Mouse (Mus musculus): ENCODE results near the gene Gmfb. TPM values are rescaled to one million over a fixed set of nuclear protein-coding genes. Genes with fewer than 3 reads are reported as not detected.
"Not testable (repeated sequence)": the region's sequence is repeated elsewhere in the genome, so short reads cannot be mapped to it uniquely, and the experiment has no call there.

Gene Gmfb
- polyA plus RNA-seq, 1 experiment from 2014 or later = 101 TPM

GRCm38 (mm10) chr14:46823996-46824395, 2.0 kb upstream of the Gmfb start:
- H3K9me3 ChIP-seq = no peaks in the 10 kb centered on the region
- 79% methylated on average over 2 of the region's 2 CpGs for WGBS
- DNase-seq (ENCODE audit: low spot score) = no peak
- H3K27ac ChIP-seq (replicated peaks) = no peak overlapping the region
- H3K27me3 ChIP-seq (replicated peaks; ENCODE audit: low read depth, poor library complexity, severe bottlenecking) = peaks cover 18% of the 10 kb centered on the region; the same call in 1 of the 2 replicates
- H3K4me3 ChIP-seq = no peak overlapping the region
- peaks cover 22% of the 10 kb centered on the region for H3K4me1 ChIP-seq
- H3K36me3 ChIP-seq (replicated peaks) = 0 out of 2 replicates have a peak, but pooled peaks cover 5% of the 10 kb centered on the region

DNA sequence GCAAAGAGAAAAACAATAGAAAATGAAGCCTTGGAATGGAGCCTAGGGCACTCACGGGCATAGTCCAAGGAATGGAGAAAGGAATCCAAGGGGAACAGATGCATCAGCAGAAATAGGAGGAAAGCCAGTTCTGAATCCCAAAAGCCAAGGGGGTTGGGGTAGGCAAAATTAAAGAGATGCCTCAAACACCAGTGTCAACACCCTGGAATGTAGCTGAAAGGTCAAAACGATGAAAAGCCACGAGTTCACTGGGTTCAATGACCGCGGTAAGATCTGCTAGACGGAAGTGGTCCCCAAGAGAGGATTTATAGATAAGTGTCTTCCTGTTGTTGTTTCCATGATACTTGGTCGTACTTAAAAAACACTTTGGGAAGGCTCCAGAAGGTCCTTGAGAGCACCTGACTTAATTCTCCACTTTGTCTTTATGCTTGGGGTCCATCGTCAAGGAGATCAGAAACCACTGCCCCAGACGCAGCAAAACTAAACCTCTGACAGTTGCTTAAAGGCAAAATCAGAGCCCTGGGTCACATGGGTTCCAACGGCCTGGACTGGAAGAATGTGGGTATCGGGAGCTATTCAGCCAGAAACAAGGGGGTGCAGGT, 670 bp downstream of the Gmfb start:
- DNase-seq (ENCODE audit: low spot score) = peak; percentile 18
- Histone ChIP-seq H3K27me3 (replicated peaks; ENCODE audit: low read depth, poor library complexity, severe bottlenecking) (peaks cover 18% of the 10 kb centered on the region; the same call in 1 of the 2 replicates), H3K4me1 (peaks cover 22% of the 10 kb centered on the region), H3K36me3 (replicated peaks) (peaks cover 24% of the 10 kb centered on the region), H3K4me3 (peak overlapping the region; percentile 91), H3K9me3 (no peaks in the 10 kb centered on the region), H3K27ac (replicated peaks) (peak overlapping the region; percentile 94)
- 1% methylated on average over 11 of the region's 11 CpGs for WGBS

- Histone ChIP-seq H3K4me1 (peaks cover 22% of the 10 kb centered on the region), H3K27me3 (replicated peaks; ENCODE audit: low read depth, poor library complexity, severe bottlenecking) (peaks cover 18% of the 10 kb centered on the region; the same call in 1 of the 2 replicates), H3K36me3 (replicated peaks) (peaks cover 35% of the 10 kb centered on the region)
- H3K9me3 ChIP-seq; DNase-seq (ENCODE audit: low spot score); H3K4me3 ChIP-seq; H3K27ac ChIP-seq (replicated peaks): not testable (repeated sequence)
- WGBS = 95% methylated on average over 5 of the region's 6 CpGs
Measured at GRCm38 (mm10) chr14:46819961-46820360, 2.1 kb downstream of the Gmfb start.

GRCm38 (mm10) chr14:46818743-46819142, 3.3 kb downstream of the Gmfb start:
- Histone ChIP-seq H3K4me3 (no peak overlapping the region), H3K36me3 (replicated peaks) (peaks cover 45% of the 10 kb centered on the region), H3K4me1 (peaks cover 22% of the 10 kb centered on the region), H3K27me3 (replicated peaks; ENCODE audit: low read depth, poor library complexity, severe bottlenecking) (peaks cover 11% of the 10 kb centered on the region; the same call in 1 of the 2 replicates), H3K9me3 (no peaks in the 10 kb centered on the region), H3K27ac (replicated peaks) (no peak overlapping the region)
- no peak for DNase-seq (ENCODE audit: low spot score)
- WGBS = 91% methylated on average over 7 of the region's 7 CpGs

GRCm38 (mm10) chr14:46816916-46817622, 5.0 kb downstream of the Gmfb start:
- Histone ChIP-seq H3K27me3 (replicated peaks; ENCODE audit: low read depth, poor library complexity, severe bottlenecking) (no peaks in the 10 kb centered on the region), H3K27ac (replicated peaks) (no peak overlapping the region), H3K4me1 (peaks cover 18% of the 10 kb centered on the region), H3K4me3 (no peak overlapping the region), H3K9me3 (no peaks in the 10 kb centered on the region), H3K36me3 (replicated peaks) (peaks cover 62% of the 10 kb centered on the region)
- no peak for DNase-seq (ENCODE audit: low spot score)
- 92% methylated on average over 8 of the region's 8 CpGs for WGBS

GRCm38 (mm10) chr14:46815640-46816039, 6.4 kb downstream of the Gmfb start:
- no peaks in the 10 kb centered on the region for H3K27me3 ChIP-seq (replicated peaks; ENCODE audit: low read depth, poor library complexity, severe bottlenecking)
- no peak for DNase-seq (ENCODE audit: low spot score)
- peaks cover 10% of the 10 kb centered on the region for H3K4me1 ChIP-seq
- H3K27ac ChIP-seq (replicated peaks) = no peak overlapping the region
- WGBS = 85% methylated on average over 6 of the region's 6 CpGs
- H3K36me3 ChIP-seq (replicated peaks) = peaks cover 76% of the 10 kb centered on the region
- H3K4me3 ChIP-seq = no peak overlapping the region
- no peaks in the 10 kb centered on the region for H3K9me3 ChIP-seq

GRCm38 (mm10) chr14:46807927-46808326, 14.1 kb downstream of the Gmfb start:
- Histone ChIP-seq H3K27ac (replicated peaks) (no peak overlapping the region), H3K4me1 (no peaks in the 10 kb centered on the region), H3K36me3 (replicated peaks) (peaks cover 53% of the 10 kb centered on the region), H3K4me3 (no peak overlapping the region), H3K9me3 (no peaks in the 10 kb centered on the region), H3K27me3 (replicated peaks; ENCODE audit: low read depth, poor library complexity, severe bottlenecking) (no peaks in the 10 kb centered on the region)
- DNase-seq (ENCODE audit: low spot score) = no peak
- WGBS = 86% methylated on average over 3 of the region's 3 CpGs

DNA sequence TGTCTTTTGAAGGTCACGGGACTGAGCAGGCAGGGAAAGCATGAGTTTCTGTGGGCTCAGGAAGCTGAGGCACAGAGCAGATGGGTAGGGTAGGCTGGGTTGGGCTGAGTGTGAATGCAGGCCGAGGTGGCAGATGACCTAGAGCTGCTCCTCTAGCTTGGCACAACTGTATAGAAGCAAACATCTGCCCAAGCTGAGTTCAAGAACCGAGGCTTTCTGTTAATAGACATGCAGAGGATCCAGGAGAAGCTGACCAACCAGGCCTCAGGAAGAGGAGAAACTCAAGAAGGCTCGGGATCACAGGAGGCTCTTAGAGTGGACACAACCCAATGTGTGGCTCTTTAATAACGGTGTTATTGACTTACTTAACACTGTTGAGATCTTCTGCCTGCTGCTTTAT, 15.9 kb downstream of the Gmfb start:
- Histone ChIP-seq H3K4me1 (no peaks in the 10 kb centered on the region), H3K4me3 (no peak overlapping the region), H3K27ac (replicated peaks) (no peak overlapping the region), H3K9me3 (no peaks in the 10 kb centered on the region), H3K36me3 (replicated peaks) (peaks cover 38% of the 10 kb centered on the region), H3K27me3 (replicated peaks; ENCODE audit: low read depth, poor library complexity, severe bottlenecking) (no peaks in the 10 kb centered on the region)
- WGBS = 84% methylated on average over 5 of the region's 5 CpGs
- no peak for DNase-seq (ENCODE audit: low spot score)

DNA sequence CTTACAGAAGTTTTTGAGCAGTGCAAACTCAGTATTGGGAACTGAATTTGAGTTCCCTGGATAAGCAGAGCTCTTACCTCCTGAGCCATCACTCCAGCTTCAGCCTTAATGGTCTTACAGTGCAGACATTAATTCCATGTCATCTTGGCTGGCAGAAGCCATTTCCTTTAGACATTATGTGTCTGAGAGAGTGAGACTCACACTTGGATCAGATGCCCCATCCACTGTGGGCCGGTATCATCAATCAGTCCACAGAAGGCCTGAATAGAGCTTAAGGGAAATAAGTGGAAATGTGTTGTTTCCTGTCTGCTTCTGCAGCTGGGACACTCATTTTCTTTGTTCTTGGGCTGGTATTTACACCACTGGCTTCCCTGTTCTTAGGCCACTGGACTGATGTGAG, 18.3 kb downstream of the Gmfb start:
- H3K9me3 ChIP-seq = no peaks in the 10 kb centered on the region
- peaks cover 28% of the 10 kb centered on the region for H3K36me3 ChIP-seq (replicated peaks)
- H3K27ac ChIP-seq (replicated peaks) = no peak overlapping the region
- H3K4me1 ChIP-seq = no peaks in the 10 kb centered on the region
- 93% methylated on average over 1 of the region's 1 CpGs for WGBS
- H3K27me3 ChIP-seq (replicated peaks; ENCODE audit: low read depth, poor library complexity, severe bottlenecking) = no peaks in the 10 kb centered on the region
- DNase-seq (ENCODE audit: low spot score) = no peak
- H3K4me3 ChIP-seq = no peak overlapping the region

DNA sequence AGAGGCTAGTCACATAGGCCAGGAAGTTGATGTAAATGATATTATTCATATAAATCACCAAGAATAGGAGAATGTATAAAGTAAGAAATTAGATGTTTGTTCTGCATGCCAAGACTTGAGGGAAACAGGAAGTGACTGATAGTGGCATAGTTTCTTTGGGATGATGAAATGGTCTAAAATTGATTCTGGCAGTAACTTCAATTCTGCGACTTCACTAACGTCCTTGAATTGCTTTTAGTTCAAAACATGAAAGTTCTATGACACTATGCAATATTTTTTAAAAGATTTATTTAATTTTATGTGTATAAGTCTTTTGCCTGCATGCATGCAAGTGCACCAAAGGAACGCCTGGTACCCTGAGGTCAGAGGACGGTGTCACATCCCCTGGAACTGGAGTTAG, 18.8 kb downstream of the Gmfb start:
- WGBS = 93% methylated on average over 4 of the region's 4 CpGs
- no peak overlapping the region for H3K4me3 ChIP-seq
- H3K9me3 ChIP-seq = no peaks in the 10 kb centered on the region
- no peaks in the 10 kb centered on the region for H3K4me1 ChIP-seq
- H3K36me3 ChIP-seq (replicated peaks) = peaks cover 28% of the 10 kb centered on the region
- no peaks in the 10 kb centered on the region for H3K27me3 ChIP-seq (replicated peaks; ENCODE audit: low read depth, poor library complexity, severe bottlenecking)
- H3K27ac ChIP-seq (replicated peaks) = no peak overlapping the region
- no peak for DNase-seq (ENCODE audit: low spot score)

DNA sequence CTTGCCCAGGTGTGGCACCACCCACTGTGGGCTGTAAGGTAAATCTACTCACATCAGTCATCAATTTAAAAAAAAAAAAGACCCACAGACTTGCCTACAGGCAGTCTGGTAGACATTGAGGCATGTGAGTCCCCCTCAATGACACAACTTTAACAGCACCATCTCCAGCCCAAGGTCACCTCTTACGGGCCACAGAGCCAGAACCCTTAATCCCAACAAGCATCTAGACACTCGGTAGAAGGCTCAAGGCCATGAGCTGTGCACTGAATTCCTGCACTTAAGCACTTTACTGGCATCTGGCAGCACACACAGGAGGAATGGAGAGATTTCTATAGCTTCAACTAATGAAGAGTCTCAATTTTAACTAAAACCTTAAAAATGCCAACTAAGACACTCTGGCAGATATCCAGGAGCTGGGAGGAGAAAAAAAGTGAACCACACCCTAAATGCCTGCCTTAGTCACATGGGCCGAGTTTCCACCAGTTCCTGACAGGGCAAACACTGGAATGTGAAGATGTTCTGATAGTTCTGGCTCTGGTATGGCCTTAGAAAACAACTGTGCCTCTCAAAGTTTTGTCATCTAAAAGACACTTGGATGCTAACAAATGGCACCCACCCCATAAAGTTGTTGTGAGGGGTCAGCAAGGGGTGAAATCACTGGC, 21.2 kb downstream of the Gmfb start:
- no peaks in the 10 kb centered on the region for H3K4me1 ChIP-seq
- no peak overlapping the region for H3K27ac ChIP-seq (replicated peaks)
- DNase-seq (ENCODE audit: low spot score) = no peak
- WGBS = 89% methylated on average over 3 of the region's 3 CpGs
- no peak overlapping the region for H3K4me3 ChIP-seq
- peaks cover 22% of the 10 kb centered on the region for H3K36me3 ChIP-seq (replicated peaks)
- H3K9me3 ChIP-seq = no peaks in the 10 kb centered on the region
- H3K27me3 ChIP-seq (replicated peaks; ENCODE audit: low read depth, poor library complexity, severe bottlenecking) = no peaks in the 10 kb centered on the region

DNA sequence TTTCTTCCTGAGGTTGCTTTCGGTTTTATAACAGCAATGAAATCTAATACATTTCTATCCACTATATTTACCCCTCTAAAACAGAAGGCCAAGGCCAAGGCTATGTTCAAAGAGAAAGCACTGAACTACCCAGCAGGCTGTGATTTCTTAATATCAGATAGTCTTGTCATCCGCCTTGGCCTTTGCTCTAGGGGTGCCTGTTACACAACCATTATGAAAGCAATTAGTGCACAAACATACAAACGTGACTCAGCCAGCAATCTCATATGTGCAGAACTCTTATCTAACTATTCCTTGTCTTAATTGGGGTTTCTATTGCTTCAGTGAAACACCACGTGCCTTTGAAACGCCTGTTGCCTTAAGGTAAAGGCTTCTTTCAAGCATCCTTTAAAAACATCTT, 27.9 kb downstream of the Gmfb start:
- DNase-seq (ENCODE audit: low spot score) = no peak
- WGBS = 93% methylated on average over 5 of the region's 5 CpGs
- H3K4me3 ChIP-seq = no peak overlapping the region
- H3K27ac ChIP-seq (replicated peaks) = no peak overlapping the region
- H3K4me1 ChIP-seq = peaks cover 6% of the 10 kb centered on the region
- H3K36me3 ChIP-seq (replicated peaks) = peaks cover 5% of the 10 kb centered on the region
- H3K27me3 ChIP-seq (replicated peaks; ENCODE audit: low read depth, poor library complexity, severe bottlenecking) = no peaks in the 10 kb centered on the region
- H3K9me3 ChIP-seq = no peaks in the 10 kb centered on the region

GRCm38 (mm10) chr14:46790723-46791122, 31.3 kb downstream of the Gmfb start:
- H3K4me1 ChIP-seq = peaks cover 24% of the 10 kb centered on the region

More at GRCm38 (mm10) chr14:46790723-46791122, 31.3 kb downstream of the Gmfb start:
- Histone ChIP-seq H3K27me3 (replicated peaks; ENCODE audit: low read depth, poor library complexity, severe bottlenecking) (no peaks in the 10 kb centered on the region), H3K36me3 (replicated peaks) (0 out of 2 replicates have a peak, but pooled peaks cover 2% of the 10 kb centered on the region), H3K9me3 (no peaks in the 10 kb centered on the region), H3K4me3 (no peak overlapping the region), H3K27ac (replicated peaks) (no peak overlapping the region)
- WGBS = 90% methylated on average over 6 of the region's 6 CpGs
- DNase-seq (ENCODE audit: low spot score) = no peak
